Mouse (Mus musculus): ENCODE measurements at regions not wholly inside any gene's neighbourhood (a gene's known extent, or its start where the extent isn't known, plus 50 kb on each side); places are given as distances from the start of the nearest gene placed in this dataset.
"Not testable (repeated sequence)": the region's sequence is repeated elsewhere in the genome, so short reads cannot be mapped to it uniquely, and the experiment has no call there.

DNA sequence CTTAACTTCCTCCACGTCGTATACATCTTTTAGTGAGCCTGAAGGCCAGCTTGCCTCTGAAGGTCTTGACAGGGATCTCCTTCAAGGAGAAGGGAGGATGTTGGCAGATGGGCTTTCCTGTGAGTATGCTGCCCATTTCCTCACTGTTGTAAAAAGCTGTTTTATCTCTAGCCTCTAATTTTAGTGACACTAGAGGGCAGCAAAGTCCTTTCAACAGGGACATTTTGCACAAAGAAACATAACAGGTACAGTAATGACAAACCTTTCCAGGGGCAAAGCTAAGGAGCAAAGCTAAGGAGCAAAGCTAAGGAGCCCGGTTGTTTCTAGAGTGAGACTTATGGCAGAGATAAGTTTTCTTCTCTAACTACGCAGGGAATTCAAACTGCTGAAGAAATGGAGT is 59.0 kb upstream of the Kbtbd8 start:
- in situ Hi-C loops (cut with MboI): no loop called here

DNA sequence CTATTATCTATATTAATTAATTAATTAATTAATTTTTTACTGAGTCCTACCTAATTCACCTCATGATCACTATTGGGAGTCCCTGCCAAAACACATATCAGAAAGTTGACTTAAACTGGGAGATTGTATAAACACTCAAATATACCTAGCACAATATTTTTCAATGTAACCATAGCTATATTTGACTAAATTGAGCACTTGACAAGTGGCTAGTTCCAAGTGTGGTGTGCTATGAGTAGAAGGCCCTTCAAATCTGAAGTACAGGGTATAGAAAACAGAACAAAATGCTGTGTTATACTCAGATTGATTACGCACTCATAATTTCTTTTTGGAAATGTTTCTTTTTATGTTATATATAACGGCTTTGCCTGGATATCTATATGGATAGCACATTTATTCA is 60.8 kb upstream of the Kbtbd8 start:
- in situ Hi-C loops (cut with MboI): no loop called here

DNA sequence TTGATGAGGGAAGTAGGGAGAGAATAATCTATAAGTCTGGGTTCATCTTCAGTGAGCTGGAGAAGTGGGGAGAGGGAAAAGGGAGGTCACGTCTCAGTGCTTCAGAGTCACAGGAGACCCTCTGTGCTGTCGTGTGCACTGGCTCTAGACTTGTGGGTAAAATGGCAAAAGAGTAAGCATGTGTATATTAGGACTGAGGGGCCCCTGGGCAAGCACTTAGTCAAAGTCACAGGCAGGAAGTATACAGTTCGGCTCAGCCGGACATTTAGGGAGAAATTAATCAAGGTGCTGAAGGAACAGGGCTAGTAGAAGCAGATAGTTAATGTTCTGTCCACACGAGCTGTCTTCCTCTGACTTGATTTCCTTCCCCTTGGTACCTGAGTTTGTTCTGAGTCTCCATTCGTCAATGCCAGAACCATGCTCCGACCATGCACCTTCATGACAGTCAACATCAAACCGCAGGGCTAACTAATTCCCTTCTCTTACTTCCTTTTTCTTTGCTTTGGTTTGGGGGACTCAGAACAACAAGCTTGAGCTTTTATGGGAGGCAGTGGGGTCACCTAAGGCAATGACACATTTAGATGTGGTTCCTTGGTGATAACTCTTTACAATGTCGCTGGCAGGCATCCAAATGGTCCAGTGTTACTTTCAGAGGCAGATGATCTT is 63.2 kb upstream of the Kbtbd8 start:
- in situ Hi-C loops (cut with MboI): no loop called here

DNA sequence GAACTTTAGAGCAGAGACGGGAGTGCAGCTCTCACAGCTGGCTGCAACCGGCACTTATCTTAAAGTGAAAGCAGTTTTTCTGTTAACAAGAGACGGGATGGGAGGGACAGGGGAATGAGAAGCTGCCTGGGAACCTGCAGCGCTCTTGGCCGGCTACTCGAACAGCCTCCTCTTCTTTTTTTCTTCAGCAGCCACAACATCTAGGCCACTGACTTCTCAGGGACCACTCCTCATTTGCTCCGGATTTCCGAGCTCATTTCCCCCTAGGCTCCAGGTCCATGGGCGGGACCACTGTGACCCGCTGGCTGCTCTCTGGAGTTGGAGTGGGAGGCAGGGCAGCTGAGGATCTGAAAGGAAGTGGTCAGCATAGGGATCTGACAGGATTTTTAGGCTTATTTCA is 75.7 kb upstream of the Kbtbd8 start:
- in situ Hi-C loops (cut with MboI): not testable (repeated sequence)

DNA sequence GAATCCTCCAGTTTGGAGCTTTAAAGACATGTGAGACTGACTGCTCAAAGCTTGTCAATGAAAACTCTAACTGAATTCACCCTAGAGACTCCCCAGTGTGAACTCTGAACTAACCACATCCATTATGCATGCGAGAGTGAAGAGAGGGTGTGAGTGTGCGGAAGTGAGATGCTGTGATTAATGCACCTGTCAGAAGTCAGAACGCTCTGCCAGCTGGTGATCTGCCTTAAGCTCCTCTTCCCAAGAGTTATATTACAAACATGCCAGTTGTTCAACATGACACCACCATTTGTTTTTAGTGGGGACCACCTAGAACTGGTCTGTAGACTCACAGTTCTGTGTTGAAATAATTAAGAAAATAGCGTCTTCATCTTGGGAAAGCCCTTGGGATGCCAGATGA is 92.8 kb upstream of the Kbtbd8 start:
- in situ Hi-C loops (cut with MboI): no loop called here

DNA sequence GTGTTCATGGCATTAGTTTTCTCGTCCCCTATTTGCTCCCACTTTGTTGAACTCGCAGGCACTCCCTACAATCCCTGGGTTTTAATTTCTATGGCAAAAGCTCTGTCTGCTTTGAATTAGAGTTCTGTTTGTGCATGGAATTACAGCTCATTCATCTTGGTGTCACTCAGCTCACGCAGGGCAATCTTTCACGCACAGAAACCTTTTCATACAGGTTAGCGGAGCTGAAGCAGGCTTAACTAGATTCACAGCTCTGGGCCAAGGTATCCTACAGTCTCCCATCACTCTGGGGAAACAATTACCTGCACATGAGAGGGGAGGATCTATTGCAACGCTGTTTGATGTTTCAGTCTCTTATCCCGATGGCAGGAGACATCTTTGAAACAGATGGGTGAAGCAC is 95.3 kb upstream of the Kbtbd8 start:
- in situ Hi-C loops (cut with MboI): no loop called here

DNA sequence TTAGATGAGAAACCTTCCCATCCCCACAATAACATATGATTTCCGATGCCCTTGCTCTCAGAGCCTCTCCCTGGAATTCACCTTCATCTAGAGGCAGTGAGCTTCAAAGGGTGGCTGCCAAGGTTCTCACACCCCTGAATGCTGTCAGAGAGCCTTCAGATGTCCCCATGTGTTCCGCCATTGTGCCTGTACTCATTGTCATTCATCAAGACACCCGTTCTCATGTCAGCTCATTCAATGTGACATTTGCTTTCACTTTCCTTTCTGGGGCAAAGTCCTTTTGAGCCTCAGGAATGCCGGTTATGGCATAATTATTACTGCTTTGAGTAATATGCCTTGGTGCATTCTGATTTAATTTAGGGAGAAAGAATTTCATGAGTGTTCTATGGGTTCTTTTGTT is 99.1 kb upstream of the Kbtbd8 start:
- in situ Hi-C loops (cut with MboI): no loop called here

DNA sequence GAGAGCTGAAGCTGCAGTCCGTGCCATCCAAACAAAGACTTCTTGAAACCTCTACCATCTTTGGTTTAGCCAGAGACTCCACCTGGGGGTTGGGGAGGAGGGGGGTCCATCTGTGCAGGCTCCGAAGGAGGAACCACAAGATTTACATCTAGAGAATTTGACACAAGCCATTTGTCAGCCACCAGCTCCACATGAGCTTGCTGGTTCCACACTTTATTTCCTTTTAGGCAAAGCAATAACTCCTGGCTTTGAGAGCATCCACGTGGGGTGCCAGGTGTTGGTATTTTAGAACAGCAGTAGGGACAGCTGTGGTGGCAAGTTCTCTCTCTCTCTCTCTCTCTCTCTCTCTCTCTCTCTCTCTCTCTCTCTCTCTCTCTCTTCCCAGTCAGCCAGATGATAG is 99.6 kb upstream of the Kbtbd8 start:
- in situ Hi-C loops (cut with MboI): no loop called here

DNA sequence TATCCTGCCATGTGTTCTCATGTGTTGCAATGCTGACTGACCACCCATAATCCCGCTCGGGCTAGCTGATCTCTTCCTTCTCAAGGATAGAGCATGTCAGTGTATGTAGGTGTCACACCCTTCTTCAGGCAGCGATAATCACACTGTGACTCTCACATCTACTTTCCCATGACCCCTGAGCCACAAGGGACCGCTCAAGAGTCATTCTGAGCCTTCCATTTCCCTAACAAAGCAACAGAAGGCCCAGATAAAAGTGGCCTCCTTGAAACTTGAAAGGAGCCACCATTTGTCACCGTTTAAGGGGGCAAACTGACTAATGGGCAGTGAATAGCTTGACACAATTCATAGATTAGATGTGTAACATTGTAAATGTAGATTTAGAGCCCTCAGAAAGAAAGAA is 103.9 kb upstream of the Kbtbd8 start:
- in situ Hi-C loops (cut with MboI): no loop called here

DNA sequence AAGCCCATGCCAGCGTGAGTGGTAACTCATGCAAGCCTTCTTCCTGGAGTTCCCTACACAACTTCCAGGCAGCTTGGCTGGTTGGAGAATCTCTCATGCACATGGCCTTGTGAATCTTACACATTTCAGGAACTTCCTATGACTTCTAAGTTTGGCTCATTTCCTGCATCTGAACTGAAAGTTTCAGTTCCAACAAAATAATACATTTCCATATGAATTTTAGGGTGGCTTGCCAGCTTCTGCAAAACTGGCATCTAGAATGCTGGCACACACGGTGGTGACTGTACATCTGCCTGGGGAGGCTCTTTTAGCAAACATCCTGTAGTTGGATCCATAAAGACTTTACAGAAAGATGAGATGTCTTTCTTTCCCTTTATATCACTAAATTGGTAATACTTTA is 110.6 kb upstream of the Kbtbd8 start:
- in situ Hi-C loops (cut with MboI): no loop called here

DNA sequence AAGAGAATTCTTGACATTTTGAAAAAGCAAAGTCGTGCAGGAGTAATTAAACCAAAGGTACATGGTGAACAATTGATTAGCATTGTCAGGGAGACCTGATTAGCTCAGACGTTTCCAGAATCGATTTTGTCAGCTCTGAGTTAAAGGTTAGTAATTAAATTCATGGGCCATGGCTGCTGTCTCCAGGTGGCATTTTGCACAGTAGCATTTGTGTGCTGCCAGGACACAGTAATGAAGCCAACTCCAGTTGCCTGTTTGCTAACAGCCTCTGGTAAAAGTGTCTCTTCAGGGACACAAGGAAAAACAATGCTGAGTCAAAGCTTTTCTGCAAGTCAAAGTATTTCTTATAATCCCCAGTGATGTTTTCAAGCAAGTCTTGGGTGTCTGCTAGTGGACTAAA is 113.3 kb upstream of the Kbtbd8 start:
- in situ Hi-C loops (cut with MboI): no loop called here

DNA sequence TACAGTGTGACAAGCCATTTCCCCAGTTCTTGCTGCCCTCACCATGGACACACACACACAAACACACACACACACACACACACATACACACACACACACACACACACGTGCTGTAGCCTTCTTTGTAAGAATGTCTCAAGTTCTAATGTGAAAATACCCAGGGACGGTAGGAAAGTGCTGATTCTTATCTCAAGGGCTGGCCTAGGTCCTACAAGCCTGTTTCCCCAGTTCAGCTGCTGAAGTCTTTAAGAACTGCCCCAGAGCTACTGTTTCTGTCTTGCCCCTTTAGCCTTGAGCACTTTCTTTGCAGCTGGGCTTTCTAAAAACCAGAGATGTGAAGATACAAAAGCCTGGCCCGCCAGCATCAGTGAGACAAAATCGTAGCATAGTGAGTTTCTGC is 117.5 kb upstream of the Kbtbd8 start:
- in situ Hi-C loops (cut with MboI): no loop called here

DNA sequence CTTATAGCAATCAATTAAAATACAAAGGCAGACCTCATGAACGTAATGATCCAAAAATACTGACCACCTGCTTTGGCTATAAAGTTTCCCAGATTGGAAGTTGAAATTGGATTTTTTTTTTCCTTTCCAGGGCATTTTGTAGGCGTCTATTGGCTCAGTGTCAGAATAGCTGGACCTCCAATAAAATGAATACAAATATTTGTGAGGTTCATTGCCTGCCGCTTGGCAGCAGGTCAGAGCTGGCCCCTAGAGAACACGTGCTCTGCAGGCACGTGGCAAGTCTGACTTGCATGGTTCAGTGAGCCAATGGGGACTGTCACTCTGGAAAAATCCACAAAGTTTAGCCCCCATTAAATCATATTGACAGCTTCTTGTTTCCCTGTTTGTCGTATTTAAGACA is 118.0 kb upstream of the Kbtbd8 start:
- in situ Hi-C loops (cut with MboI): no loop called here

DNA sequence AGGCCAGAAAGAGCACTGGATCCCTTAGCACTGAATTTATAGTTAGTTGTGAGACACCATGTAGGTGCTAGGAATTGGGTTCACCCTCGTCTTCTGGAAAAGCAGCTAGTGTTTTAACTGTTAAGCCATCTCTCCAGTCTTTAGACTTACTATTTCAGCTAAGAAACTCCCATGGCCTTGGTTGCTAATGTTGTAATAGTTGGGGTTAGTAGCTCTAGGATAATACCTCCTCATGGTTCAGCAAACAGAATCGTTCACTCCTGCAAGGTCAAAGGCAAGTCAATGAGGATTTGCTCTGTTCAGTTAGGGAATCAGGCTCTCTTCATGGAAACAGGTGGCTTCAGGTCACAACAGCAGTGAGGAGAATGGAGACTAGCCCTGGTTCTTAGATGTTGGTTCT is 118.7 kb upstream of the Kbtbd8 start:
- in situ Hi-C loops (cut with MboI): no loop called here

DNA sequence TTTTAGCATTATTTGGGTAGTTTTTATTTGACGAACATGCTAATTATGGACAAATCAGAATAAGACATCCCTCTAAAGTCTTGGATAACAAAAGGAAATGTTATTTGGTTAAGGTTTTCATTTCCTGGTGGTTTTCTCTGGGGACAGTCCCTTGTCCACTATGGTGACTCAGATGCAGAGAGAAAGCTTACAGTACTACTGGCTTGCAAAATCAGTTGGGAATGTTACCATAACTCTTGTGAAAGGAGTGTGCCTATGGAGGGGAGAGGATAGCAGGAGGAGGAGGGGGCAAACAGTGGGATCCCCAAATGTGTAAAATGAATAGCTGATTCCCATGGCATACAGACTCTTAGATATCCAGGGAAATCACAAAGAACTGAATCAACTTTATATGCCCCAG is 122.7 kb upstream of the Kbtbd8 start:
- in situ Hi-C loops (cut with MboI): no loop called here

DNA sequence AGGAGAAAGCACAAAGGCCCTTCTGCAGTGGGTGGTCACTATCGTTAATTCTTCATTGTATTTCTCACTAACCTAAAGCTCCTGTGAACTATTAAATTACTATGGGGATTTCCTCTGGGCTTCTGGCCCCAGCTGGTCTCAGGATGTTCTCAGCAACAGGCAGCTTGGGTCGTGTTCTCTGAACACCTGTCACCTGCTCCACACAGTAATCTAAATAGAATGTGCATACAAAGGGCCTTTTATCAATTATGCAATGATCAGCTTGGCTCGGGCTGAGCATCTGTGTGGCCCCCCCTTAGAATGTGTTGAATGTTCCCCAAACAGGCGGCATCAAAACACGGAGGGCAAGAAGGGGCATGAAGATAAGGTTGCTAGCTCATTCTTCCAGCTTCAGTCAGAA is 129.6 kb upstream of the Kbtbd8 start:
- in situ Hi-C loops (cut with MboI): loop anchor here (10.0 kb wide), 1 partner anchor 463 kb away; no protein-coding TSS in a partner anchor

DNA sequence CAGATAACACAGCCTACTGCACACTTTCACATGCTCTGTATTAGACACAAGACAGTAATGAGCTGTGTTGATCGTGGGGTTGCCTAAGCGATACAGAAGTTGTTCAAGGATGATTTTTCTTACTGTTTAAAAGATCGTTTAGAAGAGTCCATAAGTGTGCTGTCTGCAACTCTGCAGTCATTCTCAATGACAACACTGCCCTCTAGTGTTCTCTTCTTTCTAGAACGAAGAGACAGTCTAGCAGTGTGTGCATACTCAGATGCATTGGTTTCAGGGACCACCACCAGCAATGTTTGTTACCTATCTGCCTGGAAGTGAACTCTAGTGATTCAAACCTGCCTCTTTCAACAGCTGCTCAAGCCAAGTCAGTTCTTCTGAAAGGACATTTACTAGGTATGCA is 130.7 kb upstream of the Kbtbd8 start:
- in situ Hi-C loops (cut with MboI): loop anchor here (10.0 kb wide), 1 partner anchor 462 kb away; no protein-coding TSS in a partner anchor

DNA sequence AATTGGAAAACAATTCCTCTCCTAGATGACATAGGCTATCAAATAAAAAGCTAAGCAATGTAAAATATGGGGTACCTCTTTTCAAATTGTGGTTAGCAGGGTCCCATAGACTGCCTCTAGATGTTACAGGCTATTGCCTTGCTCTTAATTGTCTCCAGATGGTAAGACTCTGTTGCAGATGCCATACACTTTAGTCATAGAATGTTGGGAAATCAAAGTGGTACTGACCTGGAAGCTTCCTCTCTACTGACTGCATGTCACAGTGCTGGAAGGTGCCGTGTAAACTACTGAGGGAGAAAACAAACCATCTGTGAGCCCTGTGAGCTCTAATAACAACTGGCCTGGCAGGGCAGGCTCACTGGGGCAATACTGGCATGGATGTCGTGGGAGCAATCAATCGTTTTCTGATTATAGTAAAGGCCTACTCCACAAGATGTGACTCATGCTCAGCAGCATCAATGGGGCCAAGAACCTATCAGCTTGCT is 132.6 kb upstream of the Kbtbd8 start:
- in situ Hi-C loops (cut with MboI): loop anchor here (10.0 kb wide), 1 partner anchor 460 kb away; no protein-coding TSS in a partner anchor

DNA sequence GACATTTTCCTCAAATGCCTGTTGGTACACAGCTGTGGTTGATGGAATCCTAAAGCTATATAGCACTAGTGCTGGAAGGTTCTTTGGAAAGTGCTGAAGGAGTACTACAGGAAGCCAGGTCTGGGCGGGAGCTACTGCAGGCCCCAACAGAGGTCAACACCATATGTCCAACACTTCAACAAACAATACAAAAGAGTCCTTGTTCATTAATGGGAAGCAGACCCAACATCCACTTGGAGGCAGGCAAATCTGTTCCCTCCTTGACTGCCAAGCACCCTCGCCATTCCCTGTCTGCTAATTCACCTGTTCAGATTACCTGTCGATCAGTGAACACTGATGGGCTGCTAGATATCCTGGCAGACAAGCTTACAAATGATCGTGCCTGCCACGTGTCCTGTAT is 148.4 kb upstream of the Kbtbd8 start:
- in situ Hi-C loops (cut with MboI): loop anchor here (10.0 kb wide), 1 partner anchor 204 kb away; no protein-coding TSS in a partner anchor

DNA sequence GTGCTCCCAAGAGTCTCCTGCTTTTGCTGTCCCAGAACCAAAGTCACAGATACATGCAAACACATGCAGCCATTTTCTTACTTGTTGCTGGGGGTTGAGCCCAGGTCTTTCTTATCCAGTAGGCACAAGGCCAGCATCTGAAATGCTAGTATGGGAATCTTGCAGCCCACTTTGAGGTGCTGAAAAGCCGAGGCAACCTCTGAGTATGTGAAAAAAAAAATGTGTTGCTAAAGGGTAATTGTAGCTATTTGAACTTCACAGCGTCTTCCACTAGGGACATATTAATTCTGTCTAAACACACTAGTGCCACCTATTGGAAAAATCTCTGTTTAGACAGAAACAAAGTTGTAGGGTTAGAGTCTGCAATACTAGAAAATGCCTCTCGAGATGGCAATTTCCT is 150.1 kb upstream of the Kbtbd8 start:
- in situ Hi-C loops (cut with MboI): loop anchor here (10.0 kb wide), 1 partner anchor 202 kb away; no protein-coding TSS in a partner anchor

DNA sequence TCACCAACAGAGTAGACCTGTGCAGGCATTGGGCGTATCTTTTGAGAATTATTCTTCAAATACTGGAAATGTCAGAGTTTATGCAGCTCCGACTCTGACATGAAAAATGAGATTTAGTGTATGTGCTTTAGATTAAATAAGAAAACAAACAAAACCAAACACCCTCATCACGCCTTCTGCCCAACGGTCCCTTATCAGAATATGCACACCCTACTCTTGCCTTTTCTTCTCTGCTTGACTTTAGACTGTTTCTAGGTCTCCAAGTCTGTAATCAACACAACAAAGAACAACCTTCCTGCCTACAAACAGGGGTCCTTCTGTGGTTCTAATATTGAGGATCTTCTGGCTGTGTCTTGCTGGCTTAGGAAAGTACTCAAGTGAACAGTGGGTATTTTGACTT is 153.8 kb upstream of the Kbtbd8 start:
- in situ Hi-C loops (cut with MboI): loop anchor here (10.0 kb wide), 1 partner anchor 198 kb away; no protein-coding TSS in a partner anchor

DNA sequence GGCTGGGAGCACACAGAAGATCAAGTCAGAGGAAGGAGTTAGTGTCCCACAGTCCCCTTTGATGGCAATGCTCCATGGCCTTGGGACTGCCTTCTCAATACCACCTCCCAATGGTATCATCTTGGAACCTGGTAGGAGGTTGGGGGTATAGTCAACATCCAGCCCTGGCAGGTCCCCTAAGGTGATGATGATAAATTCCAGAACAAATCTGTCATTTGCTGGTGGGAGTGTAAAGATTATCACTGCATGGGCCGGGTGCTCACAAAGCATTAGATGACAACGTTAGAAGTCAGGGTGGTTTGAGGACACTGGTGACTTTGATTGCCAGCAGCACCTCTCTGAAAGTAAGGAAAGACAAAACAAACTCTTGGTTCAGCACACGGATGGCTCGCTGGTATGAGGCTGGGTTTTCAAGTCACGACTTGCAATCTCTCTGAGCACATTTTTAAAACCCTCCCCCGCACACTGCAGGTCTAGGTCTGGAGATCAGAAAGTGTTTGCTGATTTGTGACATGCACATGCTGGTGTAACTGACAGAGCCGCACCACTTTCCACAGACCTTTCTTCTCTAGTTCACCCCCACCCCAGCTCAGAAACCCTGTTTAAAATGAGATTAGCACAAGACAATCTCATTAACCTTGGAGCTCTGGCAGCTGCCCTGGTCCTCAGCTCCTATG is 154.5 kb upstream of the Kbtbd8 start:
- in situ Hi-C loops (cut with MboI): loop anchor here (10.0 kb wide), 1 partner anchor 198 kb away; no protein-coding TSS in a partner anchor

DNA sequence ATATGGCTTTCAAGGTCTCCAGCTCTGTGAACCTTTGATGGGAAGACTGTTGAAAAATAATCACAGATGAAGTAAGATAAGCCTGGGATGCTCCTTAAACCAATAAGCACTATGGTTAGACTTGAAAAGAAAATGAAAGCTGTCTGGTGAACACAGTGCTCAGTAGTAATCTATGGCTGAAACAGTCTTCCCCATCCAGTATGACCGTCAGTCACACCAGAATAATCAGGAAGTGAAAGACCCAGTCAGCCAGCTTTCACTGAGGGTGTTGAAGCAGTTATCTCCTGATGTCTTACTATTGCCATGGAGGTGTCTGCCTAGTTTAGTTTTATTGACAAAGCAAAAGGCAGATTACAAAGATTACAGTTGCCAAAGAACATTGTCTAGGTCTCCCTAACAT is 155.2 kb upstream of the Kbtbd8 start:
- in situ Hi-C loops (cut with MboI): loop anchor here (10.0 kb wide), 1 partner anchor 197 kb away; no protein-coding TSS in a partner anchor

Measured in mature B cell (primary cell).